Mouse (Mus musculus): ENCODE data around the gene Nxf1. TPM values are rescaled to one million over a fixed set of nuclear protein-coding genes. Genes with fewer than 3 reads are reported as not detected.
A peak's percentile ranks its signal among the peaks of the same experiment; 100 is the strongest.

The Nxf1 gene
- polyA plus RNA-seq, 1 experiment from 2014 or later: 145 TPM

DNA sequence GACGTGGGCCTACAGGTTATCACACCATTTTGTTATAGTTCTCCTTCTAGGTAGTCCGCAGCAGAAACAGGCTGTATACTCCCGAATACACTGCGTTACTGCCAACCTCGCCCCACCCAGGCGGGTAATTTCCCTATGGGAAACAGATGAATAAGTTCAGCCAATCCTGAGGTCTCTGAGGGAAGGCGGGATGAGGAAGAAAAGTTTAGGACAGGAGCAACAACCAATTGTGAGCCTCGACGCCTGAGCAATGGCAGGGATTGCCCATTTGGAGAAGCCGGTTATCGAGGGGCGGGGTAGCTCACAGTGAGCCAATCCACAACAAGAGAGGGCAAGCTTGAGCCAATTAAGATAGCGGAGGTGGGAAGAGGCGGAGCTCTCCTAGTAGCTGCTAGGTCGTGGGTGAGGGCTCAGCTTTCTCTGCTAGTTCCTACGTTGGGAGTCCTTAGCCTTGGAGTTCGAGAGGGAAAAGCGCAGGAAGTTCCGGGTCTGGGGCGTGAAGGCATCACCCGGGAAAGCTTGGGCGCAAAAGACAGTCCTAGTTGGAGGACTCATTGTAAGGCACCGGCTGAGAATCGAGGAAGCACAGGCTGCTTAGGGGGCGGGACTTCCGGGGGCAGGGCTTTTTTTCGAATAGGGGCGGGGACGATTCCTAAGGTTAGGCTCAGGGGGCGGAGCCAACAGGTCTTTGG is 45.4 kb downstream of the Nxf1 start, which contains the start of gene Zbtb3:
Gene Zbtb3, plus strand, starts transcription at position 426 of the 692 bp plus-strand sequence.
- Histone ChIP-seq H3K9me3 (replicated peaks; ENCODE audit: control insufficient read depth, low read length) (no peaks in the 10 kb centered on the region), H3K4me3 (ENCODE audit: low read length) (peak within 1 kb of the TSS; percentile 89), H3K9ac (ENCODE audit: low read length) (peak within 1 kb of the TSS; percentile 70), H3K36me3 (ENCODE audit: control insufficient read depth, insufficient read depth) (0 out of 2 replicates have a peak, but pooled peaks cover 3% of the 10 kb centered on the region), H3K4me1 (ENCODE audit: control insufficient read depth, insufficient read depth, low read length) (peaks cover 18% of the 10 kb centered on the region), H3K27ac (ENCODE audit: low read length) (peak within 1 kb of the TSS; percentile 87), H3K4me2 (ENCODE audit: low read depth, low read length) (peak within 1 kb of the TSS; percentile 79), H3K27me3 (ENCODE audit: control insufficient read depth, insufficient read depth, low read length) (no peaks in the 10 kb centered on the region)
- under 1% methylated on average over 30 of the region's 30 CpGs for WGBS
- ATAC-seq (replicated peaks; ENCODE audit: extremely low read depth, insufficient read depth, low FRiP score): peak; percentile 97

DNA sequence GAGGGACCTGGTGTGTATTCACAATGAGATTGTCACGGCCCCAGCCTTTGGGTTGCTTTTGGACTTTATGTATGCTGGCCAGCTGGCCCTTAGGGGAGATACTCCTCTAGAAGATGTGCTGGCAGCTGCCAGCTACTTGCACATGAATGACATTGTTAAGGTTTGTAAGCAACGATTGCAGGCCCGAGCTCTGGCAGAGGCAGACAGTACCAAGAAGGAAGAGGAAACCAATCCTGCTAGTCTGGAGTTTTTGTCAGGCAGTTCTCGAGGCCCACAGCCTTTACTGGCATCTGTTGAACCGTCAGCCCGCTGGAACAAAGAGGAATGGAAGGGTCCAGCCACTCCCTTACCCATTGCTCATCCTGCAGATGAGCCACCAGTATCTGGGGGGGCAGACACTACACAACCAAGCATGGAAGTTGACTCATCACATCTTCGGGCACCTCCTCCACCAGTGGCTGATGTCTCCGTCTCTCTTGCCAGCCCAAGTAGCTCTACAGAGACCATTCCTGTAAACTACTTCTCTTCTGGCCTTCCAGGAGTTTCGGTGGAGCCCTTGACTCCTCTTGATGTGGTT is 46.4 kb downstream of the Nxf1 start:
- 89% methylated on average over 9 of the region's 9 CpGs for WGBS
- Histone ChIP-seq H3K27ac (ENCODE audit: low read length) (no peak overlapping the region; the same call in 1 of the 2 replicates), H3K9ac (ENCODE audit: low read length) (no peak overlapping the region), H3K27me3 (ENCODE audit: control insufficient read depth, insufficient read depth, low read length) (no peaks in the 10 kb centered on the region), H3K36me3 (ENCODE audit: control insufficient read depth, insufficient read depth) (0 out of 2 replicates have a peak, but pooled peaks cover 5% of the 10 kb centered on the region), H3K9me3 (replicated peaks; ENCODE audit: control insufficient read depth, low read length) (no peaks in the 10 kb centered on the region), H3K4me2 (ENCODE audit: low read depth, low read length) (peak overlapping the region; percentile 79), H3K4me1 (ENCODE audit: control insufficient read depth, insufficient read depth, low read length) (peaks cover 13% of the 10 kb centered on the region), H3K4me3 (ENCODE audit: low read length) (no peak overlapping the region)
- no peak for ATAC-seq (replicated peaks; ENCODE audit: extremely low read depth, insufficient read depth, low FRiP score)

DNA sequence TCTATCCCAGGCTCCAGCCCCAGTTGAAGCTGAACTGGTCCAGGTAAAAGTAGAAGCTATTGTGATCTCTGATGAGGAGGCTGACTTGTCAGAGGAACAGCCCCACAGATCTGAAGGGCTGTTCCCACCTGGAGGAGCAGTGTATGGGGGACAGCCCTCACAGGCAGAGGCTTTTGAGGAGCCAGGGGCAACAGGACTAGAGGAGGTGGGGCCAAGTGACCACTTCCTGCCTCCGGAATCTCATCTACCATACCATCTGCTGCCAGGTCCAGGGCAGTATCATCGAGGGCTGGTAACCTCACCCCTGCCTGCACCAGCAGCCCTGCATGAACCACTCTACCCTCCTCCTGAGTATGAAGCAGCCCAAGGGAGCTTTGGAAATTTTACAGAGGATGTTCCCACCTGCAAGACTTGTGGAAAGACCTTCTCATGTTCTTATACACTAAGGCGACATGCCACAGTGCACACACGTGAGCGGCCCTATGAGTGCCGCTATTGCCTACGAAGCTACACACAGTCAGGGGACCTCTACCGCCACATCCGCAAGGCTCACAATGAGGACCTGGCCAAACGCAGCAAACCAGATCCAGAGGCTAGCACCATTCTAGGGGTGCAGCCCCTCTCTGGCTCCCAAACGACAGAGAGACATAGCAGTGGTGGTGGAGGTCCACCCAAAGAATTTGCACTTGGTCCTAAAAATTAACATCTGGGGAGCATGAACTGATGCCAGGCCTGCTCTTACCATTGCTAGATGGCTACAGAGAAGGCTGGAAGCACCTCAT is 47.2 kb downstream of the Nxf1 start:
- 0 out of 2 replicates have a peak, but pooled peaks cover 5% of the 10 kb centered on the region for H3K36me3 ChIP-seq (ENCODE audit: control insufficient read depth, insufficient read depth)
- no peak overlapping the region for H3K4me3 ChIP-seq (ENCODE audit: low read length)
- H3K9ac ChIP-seq (ENCODE audit: low read length): no peak overlapping the region
- peaks cover 8% of the 10 kb centered on the region for H3K4me1 ChIP-seq (ENCODE audit: control insufficient read depth, insufficient read depth, low read length)
- H3K27me3 ChIP-seq (ENCODE audit: control insufficient read depth, insufficient read depth, low read length): no peaks in the 10 kb centered on the region
- no peak overlapping the region for H3K4me2 ChIP-seq (ENCODE audit: low read depth, low read length)
- no peak overlapping the region for H3K27ac ChIP-seq (ENCODE audit: low read length)
- no peak for ATAC-seq (replicated peaks; ENCODE audit: extremely low read depth, insufficient read depth, low FRiP score)
- 92% methylated on average over 11 of the region's 11 CpGs for WGBS
- no peaks in the 10 kb centered on the region for H3K9me3 ChIP-seq (replicated peaks; ENCODE audit: control insufficient read depth, low read length)

DNA sequence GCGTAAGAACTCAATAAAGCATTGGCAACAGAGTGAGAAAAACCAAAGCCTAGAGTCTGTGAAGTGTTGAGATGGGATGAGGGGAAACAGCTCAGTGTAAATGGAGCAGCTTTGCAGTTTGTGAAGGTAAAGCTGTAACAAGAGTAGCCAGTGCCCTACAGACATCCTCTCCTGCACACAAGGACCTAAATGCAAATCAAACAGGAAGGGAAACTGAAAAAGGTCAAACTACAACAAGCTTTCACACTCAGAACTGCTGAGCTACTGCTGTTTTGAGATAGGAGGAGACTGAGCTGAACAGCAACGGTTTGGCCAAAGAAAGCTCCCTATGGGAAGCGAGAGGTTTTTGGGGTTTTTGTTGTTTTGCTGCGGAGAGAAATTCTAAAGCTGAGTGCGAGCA is 49.9 kb downstream of the Nxf1 start:
- no peak for ATAC-seq (replicated peaks; ENCODE audit: extremely low read depth, insufficient read depth, low FRiP score)

DNA sequence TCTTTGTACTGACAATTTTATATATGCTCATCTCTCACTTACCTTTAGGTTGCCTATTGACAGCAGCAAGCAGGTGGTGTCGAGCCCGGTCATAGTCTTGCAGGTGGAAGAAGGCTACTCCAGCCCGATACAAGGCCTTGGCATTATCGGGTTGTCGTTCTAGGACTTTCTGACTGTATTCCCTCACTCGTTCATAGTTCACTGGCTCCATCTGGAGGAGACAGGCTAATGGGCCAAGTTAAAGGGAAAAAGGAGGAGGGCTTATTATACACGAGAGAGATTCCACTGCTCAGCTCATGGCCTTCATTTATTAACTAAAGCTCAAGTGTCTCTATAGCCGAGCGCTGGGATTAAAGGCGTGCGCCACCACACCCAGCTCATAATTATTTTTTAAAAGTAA is 58.9 kb downstream of the Nxf1 start:
- peaks cover 29% of the 10 kb centered on the region for H3K36me3 ChIP-seq (ENCODE audit: control insufficient read depth, insufficient read depth)
- peaks cover 15% of the 10 kb centered on the region for H3K4me1 ChIP-seq (ENCODE audit: control insufficient read depth, insufficient read depth, low read length)
- H3K9ac ChIP-seq (ENCODE audit: low read length): no peak overlapping the region
- no peak overlapping the region for H3K4me2 ChIP-seq (ENCODE audit: low read depth, low read length)
- H3K4me3 ChIP-seq (ENCODE audit: low read length): no peak overlapping the region
- ATAC-seq (replicated peaks; ENCODE audit: extremely low read depth, insufficient read depth, low FRiP score): no peak
- H3K27me3 ChIP-seq (ENCODE audit: control insufficient read depth, insufficient read depth, low read length): no peaks in the 10 kb centered on the region
- 77% methylated on average over 11 of the region's 11 CpGs for WGBS
- H3K9me3 ChIP-seq (replicated peaks; ENCODE audit: control insufficient read depth, low read length): no peaks in the 10 kb centered on the region
- no peak overlapping the region for H3K27ac ChIP-seq (ENCODE audit: low read length)

More for the DNA sequence above, 49.9 kb downstream of the Nxf1 start:
- Histone ChIP-seq H3K36me3 (ENCODE audit: control insufficient read depth, insufficient read depth) (peaks cover 16% of the 10 kb centered on the region), H3K4me3 (ENCODE audit: low read length) (no peak overlapping the region), H3K9ac (ENCODE audit: low read length) (no peak overlapping the region), H3K9me3 (replicated peaks; ENCODE audit: control insufficient read depth, low read length) (no peaks in the 10 kb centered on the region), H3K4me2 (ENCODE audit: low read depth, low read length) (no peak overlapping the region), H3K27me3 (ENCODE audit: control insufficient read depth, insufficient read depth, low read length) (no peaks in the 10 kb centered on the region), H3K27ac (ENCODE audit: low read length) (no peak overlapping the region), H3K4me1 (ENCODE audit: control insufficient read depth, insufficient read depth, low read length) (peaks cover 5% of the 10 kb centered on the region)
- 93% methylated on average over 5 of the region's 5 CpGs for WGBS

DNA sequence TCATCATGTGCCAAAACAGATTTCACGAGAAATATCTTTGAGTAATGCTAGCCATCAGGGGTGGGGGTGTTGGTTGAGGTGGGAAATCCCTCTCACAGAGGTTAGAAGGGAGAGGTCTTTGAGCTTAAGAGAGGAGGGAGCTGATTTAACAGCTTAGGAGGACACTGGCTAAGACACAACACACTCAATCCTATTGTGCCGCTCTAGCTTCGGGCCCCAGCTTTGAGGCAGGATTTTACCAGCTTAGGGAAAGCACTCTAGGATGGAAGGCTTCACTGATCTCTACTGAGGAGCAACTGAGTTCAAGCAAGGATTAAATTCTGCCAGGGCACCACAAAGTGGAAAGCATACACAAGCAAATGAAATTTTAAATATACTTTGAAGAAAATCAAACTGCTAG is 60.1 kb downstream of the Nxf1 start:
- Histone ChIP-seq H3K27me3 (ENCODE audit: control insufficient read depth, insufficient read depth, low read length) (no peaks in the 10 kb centered on the region), H3K27ac (ENCODE audit: low read length) (no peak overlapping the region), H3K9ac (ENCODE audit: low read length) (peak overlapping the region; percentile 42; the same call in 1 of the 2 replicates), H3K4me1 (ENCODE audit: control insufficient read depth, insufficient read depth, low read length) (peaks cover 18% of the 10 kb centered on the region), H3K9me3 (replicated peaks; ENCODE audit: control insufficient read depth, low read length) (no peaks in the 10 kb centered on the region), H3K4me3 (ENCODE audit: low read length) (no peak overlapping the region), H3K4me2 (ENCODE audit: low read depth, low read length) (no peak overlapping the region), H3K36me3 (ENCODE audit: control insufficient read depth, insufficient read depth) (peaks cover 25% of the 10 kb centered on the region)
- no peak for ATAC-seq (replicated peaks; ENCODE audit: extremely low read depth, insufficient read depth, low FRiP score)
- 75% methylated on average over 3 of the region's 3 CpGs for WGBS

DNA sequence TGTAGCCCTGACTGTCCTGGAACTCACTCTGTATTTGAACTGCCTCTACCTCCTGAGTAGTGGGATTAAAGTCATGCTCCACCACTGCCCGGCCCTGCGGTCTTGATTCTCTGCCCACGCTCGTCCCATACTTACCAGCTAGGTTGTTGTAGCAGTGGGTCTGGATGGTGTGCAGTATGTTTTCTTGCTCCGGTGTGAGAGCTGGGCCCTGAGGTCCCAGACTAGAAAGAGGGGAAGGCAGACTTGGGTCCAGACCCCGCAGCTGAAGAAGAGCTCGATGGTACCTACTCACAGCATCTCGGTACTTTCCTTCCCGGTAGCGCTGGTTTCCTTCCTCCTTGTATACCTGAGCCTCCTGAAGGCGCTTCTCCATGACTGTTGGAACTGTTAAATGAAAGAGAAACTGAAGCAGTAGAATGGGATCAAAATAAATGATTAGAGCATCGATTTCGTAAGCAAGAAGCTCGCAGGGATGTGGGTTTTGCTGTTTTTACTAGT is 61.5 kb downstream of the Nxf1 start:
- H3K4me1 ChIP-seq (ENCODE audit: control insufficient read depth, insufficient read depth, low read length): peaks cover 29% of the 10 kb centered on the region
- no peaks in the 10 kb centered on the region for H3K27me3 ChIP-seq (ENCODE audit: control insufficient read depth, insufficient read depth, low read length)
- H3K9ac ChIP-seq (ENCODE audit: low read length): peak overlapping the region; percentile 81
- 15% methylated on average over 14 of the region's 14 CpGs for WGBS
- peak overlapping the region; percentile 100 for H3K27ac ChIP-seq (ENCODE audit: low read length)
- peaks cover 18% of the 10 kb centered on the region for H3K36me3 ChIP-seq (ENCODE audit: control insufficient read depth, insufficient read depth)
- H3K4me3 ChIP-seq (ENCODE audit: low read length): peak overlapping the region; percentile 100
- no peaks in the 10 kb centered on the region for H3K9me3 ChIP-seq (replicated peaks; ENCODE audit: control insufficient read depth, low read length)
- no peak for ATAC-seq (replicated peaks; ENCODE audit: extremely low read depth, insufficient read depth, low FRiP score)
- peak overlapping the region; percentile 88 for H3K4me2 ChIP-seq (ENCODE audit: low read depth, low read length)

DNA sequence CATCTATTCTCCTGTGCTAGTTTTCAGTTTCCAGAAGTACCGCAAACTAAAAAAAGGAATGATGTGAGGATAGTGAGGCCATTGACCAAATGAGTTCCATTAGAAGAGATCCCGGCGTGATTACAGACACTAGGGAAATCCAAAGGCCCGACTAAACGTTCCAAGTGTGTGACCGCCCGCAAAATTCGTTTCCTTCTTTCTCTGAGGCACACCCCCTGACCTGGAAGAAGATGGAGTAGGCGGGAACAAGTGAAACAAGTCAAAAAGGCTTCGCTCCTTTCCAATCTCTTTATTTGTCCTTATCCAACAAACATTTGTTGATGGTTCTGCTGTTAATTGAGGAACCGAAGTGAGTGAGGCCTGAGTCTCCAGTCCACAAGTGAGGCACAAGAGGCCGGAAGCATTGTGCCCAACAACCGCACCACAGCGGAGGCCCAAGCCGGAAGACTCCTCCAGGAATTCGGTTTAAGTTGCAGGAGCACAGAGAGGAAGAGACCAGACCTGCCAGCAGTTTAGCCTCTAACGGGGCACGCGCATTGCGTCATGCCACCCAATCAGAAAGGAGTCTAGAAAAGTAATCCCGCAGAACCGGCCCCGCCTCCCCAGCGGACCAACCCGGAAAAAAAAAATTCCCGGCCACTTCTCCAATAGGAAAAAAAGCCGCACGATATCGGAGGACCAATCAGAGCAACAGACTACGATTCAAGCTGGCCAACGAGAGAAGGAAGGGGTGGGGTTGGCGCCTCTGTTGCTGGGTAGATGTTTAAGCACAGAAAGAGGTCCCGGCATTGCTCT is 62.1 kb downstream of the Nxf1 start, which contains the start of gene Ttc9c:
Gene Ttc9c, minus strand, starts transcription at position 533 of the 795 bp plus-strand sequence.
- peaks cover 24% of the 10 kb centered on the region for H3K36me3 ChIP-seq (ENCODE audit: control insufficient read depth, insufficient read depth)
- peak within 1 kb of the TSS; percentile 100 for H3K27ac ChIP-seq (ENCODE audit: low read length)
- ATAC-seq (replicated peaks; ENCODE audit: extremely low read depth, insufficient read depth, low FRiP score): peak; percentile 89
- peaks cover 29% of the 10 kb centered on the region for H3K4me1 ChIP-seq (ENCODE audit: control insufficient read depth, insufficient read depth, low read length)
- under 1% methylated on average over 33 of the region's 33 CpGs for WGBS
- peak within 1 kb of the TSS; percentile 100 for H3K4me3 ChIP-seq (ENCODE audit: low read length)
- peak within 1 kb of the TSS; percentile 88 for H3K4me2 ChIP-seq (ENCODE audit: low read depth, low read length)
- H3K27me3 ChIP-seq (ENCODE audit: control insufficient read depth, insufficient read depth, low read length): no peaks in the 10 kb centered on the region
- no peaks in the 10 kb centered on the region for H3K9me3 ChIP-seq (replicated peaks; ENCODE audit: control insufficient read depth, low read length)
- H3K9ac ChIP-seq (ENCODE audit: low read length): peak within 1 kb of the TSS; percentile 98

Data from heart, embryonic 16.5 days (tissue).